Mouse (Mus musculus) liver, embryonic 14.5 days (tissue): ENCODE measurements around the gene Glt6d1. TPM values are rescaled to one million over a fixed set of nuclear protein-coding genes. Genes with fewer than 3 reads are reported as not detected.

Experiments used
- ATAC-seq: fragments of 200-750 bp; cut with Nextera tagmentation; 2 replicates; pipeline ENCODE4 v1.8.0; 2017; ENCODE audit warnings: moderate number of reproducible peaks, mild to moderate bottlenecking, moderate library complexity; ENCODE audit not compliant: insufficient read depth
- DNase-seq, 3 experiments: peaks; one replicate each; pipeline ENCODE4 v3.0.0-alpha.2; 2012 to 2013; ENCODE audit warnings: low read depth in 3 of 3, low spot score in 3 of 3
- H3K27ac ChIP-seq: fragments of 300-500 bp; sonication (generic); 2 replicates; pipeline ENCODE4 v1.5.1; 2014; ENCODE audit warnings: moderate library complexity, mild to moderate bottlenecking, control low read depth, inconsistent platforms
- H3K27me3 ChIP-seq: fragments of 300-500 bp; sonication (generic); 2 replicates; pipeline ENCODE4 v1.6.1; 2014; ENCODE audit warnings: mild to moderate bottlenecking, low read length, moderate library complexity; ENCODE audit not compliant: control insufficient read depth, insufficient read depth
- H3K36me3 ChIP-seq: fragments of 300-500 bp; sonication (generic); replicated peaks from 2 replicates; pipeline ENCODE4 v1.6.1; 2014; ENCODE audit warnings: low read depth; ENCODE audit not compliant: control insufficient read depth, insufficient read depth
- H3K4me1 ChIP-seq, 2 experiments: fragments of 200-500 bp in 1 of 2; fragments of 300-500 bp in 1 of 2; sonication (generic) in 1 of 2; replicated peaks; 2 replicates each; pipeline ENCODE4 v1.6.1; 2012 to 2014; ENCODE audit warnings: antibody characterized with exemption in 1 of 2, inconsistent platforms in 1 of 2, low read length in 1 of 2; ENCODE audit not compliant: control insufficient read depth in 2 of 2, insufficient read depth in 2 of 2
- H3K4me2 ChIP-seq: fragments of 300-500 bp; sonication (generic); 2 replicates; pipeline ENCODE4 v1.6.1; 2014; ENCODE audit warnings: low read depth, mild to moderate bottlenecking, control low read depth, moderate library complexity
- H3K4me3 ChIP-seq, 2 experiments: fragments of 200-500 bp in 1 of 2; fragments of 300-500 bp in 1 of 2; sonication (generic) in 1 of 2; 2 replicates each; pipeline ENCODE4 v1.5.1; 2012 to 2014; ENCODE audit warnings: low read depth in 2 of 2, low read length in 2 of 2, mild to moderate bottlenecking in 2 of 2, control low read depth in 1 of 2, inconsistent platforms in 1 of 2, moderate library complexity in 1 of 2; ENCODE audit not compliant: insufficient read depth in 1 of 2
- H3K9ac ChIP-seq: fragments of 300-500 bp; sonication (generic); replicated peaks from 2 replicates; pipeline ENCODE4 v1.6.1; 2014; ENCODE audit warnings: mild to moderate bottlenecking, control low read depth, moderate library complexity
- H3K9me3 ChIP-seq: fragments of 300-500 bp; sonication (generic); 2 replicates; pipeline ENCODE4 v1.6.1; 2016; ENCODE audit warnings: low read length, mixed read lengths; ENCODE audit not compliant: control insufficient read depth
- CTCF ChIP-seq: IDR thresholded peaks from 2 replicates; pipeline ENCODE4 v1.5.1; 2016; ENCODE audit warnings: antibody characterized with exemption, low read depth, control low read depth
- EP300 ChIP-seq: IDR thresholded peaks from 2 replicates; pipeline ENCODE4 v1.6.1; 2016; ENCODE audit warnings: antibody characterized with exemption, low read depth
- WGBS: fragments of 180-500 bp; shearing (Covaris S2); extraction: QIAGEN DNeasy Blood & Tissue Kit; methylation state at CpG from one replicate; pipeline ENCODE4 v1.1.7; 2014; ENCODE audit not compliant: insufficient replicate concordance; 5-methylcytosine and 5-hydroxymethylcytosine counted together
- polyA plus RNA-seq, 2 experiments: library from polyadenylated mRNA; depleted of rRNA in 1 of 2; stranded (reverse) in 1 of 2; unstranded in 1 of 2; fragments of >200 nt; fragmentation: Nextera tagmentation in 1 of 2; extraction: Ambion mirVana in 1 of 2; gene quantifications; 2 replicates each; pipeline versions ENCODE4 v1.2.1 to v1.2.3; 2012 to 2014

Gene Glt6d1
- polyA plus RNA-seq, 2 experiments, result not detected

GRCm38 (mm10) chr2:25846516-25846915 is 30.9 kb upstream of the Glt6d1 start:
- ATAC-seq, result no peak
- no peak overlapping the region for H3K4me3 ChIP-seq
- H3K4me1 ChIP-seq, result no peaks in the 10 kb centered on the region
- H3K9ac ChIP-seq, result no peak overlapping the region
- H3K36me3 ChIP-seq, result no peaks in the 10 kb centered on the region
- TF ChIP-seq EP300 (no peak), CTCF (no peak)
- no peaks in the 10 kb centered on the region for H3K27me3 ChIP-seq
- no peaks in the 10 kb centered on the region for H3K9me3 ChIP-seq
- H3K27ac ChIP-seq, result no peak overlapping the region
- 74% methylated on average over 8 of the region's 8 CpGs for WGBS
- no peak for DNase-seq
- no peak overlapping the region for H3K4me2 ChIP-seq

GRCm38 (mm10) chr2:25844097-25844496 is 28.4 kb upstream of the Glt6d1 start:
- no peak for TF ChIP-seq EP300
- TF ChIP-seq CTCF, result no peak
- no peak overlapping the region for H3K4me3 ChIP-seq
- WGBS, result 61% methylated on average over 3 of the region's 3 CpGs
- no peak overlapping the region for H3K9ac ChIP-seq
- DNase-seq, result no peak
- no peak for ATAC-seq
- H3K27ac ChIP-seq, result no peak overlapping the region
- no peaks in the 10 kb centered on the region for H3K27me3 ChIP-seq
- H3K4me1 ChIP-seq, result no peaks in the 10 kb centered on the region
- no peak overlapping the region for H3K4me2 ChIP-seq
- H3K36me3 ChIP-seq, result no peaks in the 10 kb centered on the region
- no peaks in the 10 kb centered on the region for H3K9me3 ChIP-seq

- no peak for TF ChIP-seq EP300
- TF ChIP-seq CTCF, result no peak
- no peak overlapping the region for H3K4me2 ChIP-seq
- ATAC-seq (no peak), DNase-seq (no peak)
- H3K4me3 ChIP-seq, result no peak overlapping the region
- H3K27me3 ChIP-seq, result no peaks in the 10 kb centered on the region
- H3K9me3 ChIP-seq, result no peaks in the 10 kb centered on the region
- WGBS, result 52% methylated on average over 1 of the region's 1 CpGs
- H3K9ac ChIP-seq, result no peak overlapping the region
- no peaks in the 10 kb centered on the region for H3K4me1 ChIP-seq
- H3K36me3 ChIP-seq, result no peaks in the 10 kb centered on the region
- H3K27ac ChIP-seq, result no peak overlapping the region
Measured at GRCm38 (mm10) chr2:25842758-25843157, 27.1 kb upstream of the Glt6d1 start.

- Histone ChIP-seq H3K9me3 (no peaks in the 10 kb centered on the region), H3K27me3 (no peaks in the 10 kb centered on the region), H3K4me1 (no peaks in the 10 kb centered on the region), H3K4me3 (no peak overlapping the region), H3K27ac (no peak overlapping the region), H3K36me3 (no peaks in the 10 kb centered on the region), H3K9ac (no peak overlapping the region), H3K4me2 (no peak overlapping the region)
- TF ChIP-seq CTCF (no peak), EP300 (no peak)
- ATAC-seq (no peak), DNase-seq (no peak)
- WGBS, result 41% methylated on average over 4 of the region's 4 CpGs
Measured at GRCm38 (mm10) chr2:25842161-25842560, 26.5 kb upstream of the Glt6d1 start.

- Histone ChIP-seq H3K27ac (no peak overlapping the region), H3K4me3 (no peak overlapping the region), H3K9ac (no peak overlapping the region), H3K9me3 (no peaks in the 10 kb centered on the region), H3K4me2 (no peak overlapping the region), H3K36me3 (no peaks in the 10 kb centered on the region), H3K27me3 (no peaks in the 10 kb centered on the region), H3K4me1 (no peaks in the 10 kb centered on the region)
- DNase-seq, result peak; percentile 13 to 32 (median 14)
- no peak for TF ChIP-seq EP300
- TF ChIP-seq CTCF, result peak; percentile 94
- ATAC-seq, result no peak
- 31% methylated on average over 5 of the region's 5 CpGs for WGBS
Measured at GRCm38 (mm10) chr2:25836291-25836690, 20.6 kb upstream of the Glt6d1 start.

GRCm38 (mm10) chr2:25830786-25831185 is 15.1 kb upstream of the Glt6d1 start:
- no peak overlapping the region for H3K4me2 ChIP-seq

More at GRCm38 (mm10) chr2:25830786-25831185, 15.1 kb upstream of the Glt6d1 start:
- DNase-seq (no peak), ATAC-seq (no peak)
- Histone ChIP-seq H3K4me1 (no peaks in the 10 kb centered on the region), H3K9ac (no peak overlapping the region), H3K36me3 (no peaks in the 10 kb centered on the region), H3K9me3 (no peaks in the 10 kb centered on the region), H3K4me3 (no peak overlapping the region), H3K27me3 (no peaks in the 10 kb centered on the region), H3K27ac (no peak overlapping the region)
- TF ChIP-seq EP300 (no peak), CTCF (no peak)
- WGBS, result 76% methylated on average over 3 of the region's 3 CpGs
